Mouse (Mus musculus) cerebellum, adult 2 months (tissue): ENCODE measurements around the gene Il2rb.

Source experiments
- CTCF ChIP-seq: fragments of 200-500 bp; IDR thresholded peaks from 2 replicates; pipeline ENCODE4 v1.5.1; 2011; ENCODE audit warnings: low read depth, mild to moderate bottlenecking, control low read depth, low read length, moderate library complexity, borderline replicate concordance; ENCODE audit not compliant: insufficient read depth
- POLR2A ChIP-seq: fragments of 200-500 bp; IDR thresholded peaks from 2 replicates; pipeline ENCODE4 v1.6.1; 2011; ENCODE audit warnings: low read length, control low read depth, borderline replicate concordance; ENCODE audit not compliant: insufficient read depth

DNA sequence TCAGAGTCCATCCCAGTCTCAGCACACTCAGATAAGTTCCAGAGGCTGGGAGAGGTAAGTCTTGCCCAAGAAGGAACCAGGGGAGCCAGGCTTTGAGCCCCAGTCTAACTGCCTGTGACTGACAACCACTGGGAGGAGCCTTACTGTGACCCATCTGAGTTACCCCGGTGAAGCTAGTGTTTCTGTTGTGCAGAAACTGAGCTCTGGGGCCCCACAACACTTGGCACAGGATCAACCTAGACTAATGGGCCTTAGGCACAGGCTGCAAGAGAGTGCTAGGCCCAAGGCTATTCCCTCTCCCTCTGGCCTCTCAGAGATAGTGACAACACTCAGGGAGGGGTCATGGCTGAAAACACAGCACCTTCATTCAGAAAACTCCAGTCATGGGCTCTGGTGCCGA lies 43.9 kb downstream of the Il2rb start:
- TF ChIP-seq POLR2A (no peak), CTCF (no peak)
